Comparison of ENCODE assay signal across 21 mouse cellular contexts in genomic region chr5:131826362-131827261, GRCm38 (mm10).
"Had no signal": no experiment of that assay in that cellular context is flagged by ENCODE, and none has a peak within 500 bp of the region (broad histone marks: within the 10 kb centered on the region; RNA-seq: fewer than 3 reads in every experiment).

No protein-coding gene starts in this region.

- H3K4me1 ChIP-seq: liver, embryonic 13.5 days; liver, embryonic 15.5 days had no signal

- H3K4me2 ChIP-seq: heart, embryonic 11.5 days; hindbrain, embryonic 12.5 days; hindbrain, embryonic 14.5 days; limb, embryonic 12.5 days; liver, embryonic 11.5 days; liver, embryonic 13.5 days; liver, embryonic 15.5 days had no signal

- H3K27me3 ChIP-seq: hindbrain, embryonic 12.5 days; limb, embryonic 12.5 days; liver, embryonic 13.5 days; liver, embryonic 15.5 days had no signal

- H3K27ac ChIP-seq: heart, adult 2 months; hindbrain, embryonic 10.5 days; hindbrain, embryonic 14.5 days; left cerebral cortex, adult 2 months; limb, embryonic 10.5 days; limb, embryonic 12.5 days; liver, embryonic 13.5 days; liver, embryonic 15.5 days had no signal

- ATAC-seq: hindbrain, embryonic 16.5 days had no signal

- H3K36me3 ChIP-seq: hindbrain, embryonic 10.5 days; hindbrain, embryonic 12.5 days; limb, embryonic 10.5 days; limb, embryonic 12.5 days; liver, embryonic 13.5 days; liver, embryonic 15.5 days had no signal

- DNase-seq: gastrocnemius, postnatal 14 days; gastrocnemius, postnatal 36 days; heart, adult 2 months; heart, postnatal 10 days; heart, postnatal 4 days; kidney, adult 18-20 months; kidney, adult 8-10 months; kidney, postnatal 10 days; kidney, postnatal 25 days; liver; liver, embryonic 13.5 days had no signal

- H3K4me3 ChIP-seq: heart, adult 2 months; hindbrain, embryonic 10.5 days; hindbrain, embryonic 12.5 days; left cerebral cortex, adult 2 months; limb, embryonic 10.5 days; limb, embryonic 12.5 days; liver, embryonic 13.5 days; liver, embryonic 15.5 days had no signal

- H3K9me3 ChIP-seq: hindbrain, embryonic 10.5 days; hindbrain, embryonic 12.5 days; limb, embryonic 10.5 days; limb, embryonic 12.5 days; liver, embryonic 13.5 days; liver, embryonic 15.5 days had no signal

- H3K9ac ChIP-seq: hindbrain, embryonic 12.5 days; hindbrain, embryonic 14.5 days; limb, embryonic 12.5 days; liver, embryonic 13.5 days; liver, embryonic 15.5 days had no signal
